Mouse (Mus musculus): ENCODE data around the gene Prss28.

Gene Prss28

GRCm38 (mm10) chr17:25298094-25298493 lies 10.4 kb upstream of the Prss28 start, which contains the start of gene Prss34:
Prss34 (plus strand) TSS chr17:25298394.
- H3K36me3 ChIP-seq (ENCODE audit: control insufficient read depth, insufficient read depth, low read length, poor library complexity, severe bottlenecking): no peaks in the 10 kb centered on the region
- DNase-seq (ENCODE audit: low read depth, low spot score): no peak
- no peaks in the 10 kb centered on the region for H3K27me3 ChIP-seq (ENCODE audit: control insufficient read depth, insufficient read depth, low read length, poor library complexity, severe bottlenecking)

GRCm38 (mm10) chr17:25318354-25318753 lies 9.9 kb downstream of the Prss28 start, which contains the start of gene Prss29:
Prss29 (plus strand) TSS chr17:25318654.
- no peak for DNase-seq (ENCODE audit: low read depth, low spot score)
- Histone ChIP-seq H3K27me3 (ENCODE audit: control insufficient read depth, insufficient read depth, low read length, poor library complexity, severe bottlenecking) (no peaks in the 10 kb centered on the region), H3K36me3 (ENCODE audit: control insufficient read depth, insufficient read depth, low read length, poor library complexity, severe bottlenecking) (no peaks in the 10 kb centered on the region)

GRCm38 (mm10) chr17:25320819-25321218 lies 12.4 kb downstream of the Prss28 start:
- Histone ChIP-seq H3K27me3 (ENCODE audit: control insufficient read depth, insufficient read depth, low read length, poor library complexity, severe bottlenecking) (no peaks in the 10 kb centered on the region), H3K36me3 (ENCODE audit: control insufficient read depth, insufficient read depth, low read length, poor library complexity, severe bottlenecking) (no peaks in the 10 kb centered on the region)
- no peak for DNase-seq (ENCODE audit: low read depth, low spot score)

GRCm38 (mm10) chr17:25322930-25323329 lies 14.5 kb downstream of the Prss28 start:
- no peak for DNase-seq (ENCODE audit: low read depth, low spot score)
- no peaks in the 10 kb centered on the region for H3K36me3 ChIP-seq (ENCODE audit: control insufficient read depth, insufficient read depth, low read length, poor library complexity, severe bottlenecking)
- no peaks in the 10 kb centered on the region for H3K27me3 ChIP-seq (ENCODE audit: control insufficient read depth, insufficient read depth, low read length, poor library complexity, severe bottlenecking)

GRCm38 (mm10) chr17:25332321-25332720 lies 23.9 kb downstream of the Prss28 start:
- Histone ChIP-seq H3K27me3 (ENCODE audit: control insufficient read depth, insufficient read depth, low read length, poor library complexity, severe bottlenecking) (no peaks in the 10 kb centered on the region; the same call in 1 of the 2 replicates), H3K36me3 (ENCODE audit: control insufficient read depth, insufficient read depth, low read length, poor library complexity, severe bottlenecking) (no peaks in the 10 kb centered on the region)
- no peak for DNase-seq (ENCODE audit: low read depth, low spot score)

- Histone ChIP-seq H3K36me3 (ENCODE audit: control insufficient read depth, insufficient read depth, low read length, poor library complexity, severe bottlenecking) (no peaks in the 10 kb centered on the region), H3K27me3 (ENCODE audit: control insufficient read depth, insufficient read depth, low read length, poor library complexity, severe bottlenecking) (no peaks in the 10 kb centered on the region; the same call in 1 of the 2 replicates)
- peak; percentile 59 for DNase-seq (ENCODE audit: low read depth, low spot score)
Observed at GRCm38 (mm10) chr17:25333943-25334342, 25.5 kb downstream of the Prss28 start.

GRCm38 (mm10) chr17:25338218-25338617 lies 29.8 kb downstream of the Prss28 start:
- DNase-seq (ENCODE audit: low read depth, low spot score): no peak
- Histone ChIP-seq H3K27me3 (ENCODE audit: control insufficient read depth, insufficient read depth, low read length, poor library complexity, severe bottlenecking) (no peaks in the 10 kb centered on the region), H3K36me3 (ENCODE audit: control insufficient read depth, insufficient read depth, low read length, poor library complexity, severe bottlenecking) (no peaks in the 10 kb centered on the region)

GRCm38 (mm10) chr17:25340003-25340402 lies 31.6 kb downstream of the Prss28 start:
- H3K36me3 ChIP-seq (ENCODE audit: control insufficient read depth, insufficient read depth, low read length, poor library complexity, severe bottlenecking): no peaks in the 10 kb centered on the region
- no peaks in the 10 kb centered on the region for H3K27me3 ChIP-seq (ENCODE audit: control insufficient read depth, insufficient read depth, low read length, poor library complexity, severe bottlenecking)
- no peak for DNase-seq (ENCODE audit: low read depth, low spot score)

- Histone ChIP-seq H3K27me3 (ENCODE audit: control insufficient read depth, insufficient read depth, low read length, poor library complexity, severe bottlenecking) (no peaks in the 10 kb centered on the region), H3K36me3 (ENCODE audit: control insufficient read depth, insufficient read depth, low read length, poor library complexity, severe bottlenecking) (no peaks in the 10 kb centered on the region)
- DNase-seq (ENCODE audit: low read depth, low spot score): no peak
Observed at GRCm38 (mm10) chr17:25341490-25341889, 33.0 kb downstream of the Prss28 start.

GRCm38 (mm10) chr17:25345462-25345861 lies 37.0 kb downstream of the Prss28 start, which contains the start of gene Tpsab1:
Tpsab1 (minus strand) TSS chr17:25345562.
- no peak for DNase-seq (ENCODE audit: low read depth, low spot score)
- H3K36me3 ChIP-seq (ENCODE audit: control insufficient read depth, insufficient read depth, low read length, poor library complexity, severe bottlenecking): no peaks in the 10 kb centered on the region
- H3K27me3 ChIP-seq (ENCODE audit: control insufficient read depth, insufficient read depth, low read length, poor library complexity, severe bottlenecking): no peaks in the 10 kb centered on the region

- no peaks in the 10 kb centered on the region for H3K36me3 ChIP-seq (ENCODE audit: control insufficient read depth, insufficient read depth, low read length, poor library complexity, severe bottlenecking)
- H3K27me3 ChIP-seq (ENCODE audit: control insufficient read depth, insufficient read depth, low read length, poor library complexity, severe bottlenecking): no peaks in the 10 kb centered on the region; the same call in none of the 2 replicates
- no peak for DNase-seq (ENCODE audit: low read depth, low spot score)
Observed at GRCm38 (mm10) chr17:25361291-25361690, 52.8 kb downstream of the Prss28 start.

Measured in splenic B cell, adult 2 months (primary cell).